Mouse (Mus musculus): ENCODE results near the gene Gm20721.

Gm20721 gene

GRCm38 (mm10) chr2:174298471-174298870, 48.0 kb downstream of the Gm20721 start:
- no peak for DNase-seq (ENCODE audit: low spot score in 2 of 2)

GRCm38 (mm10) chr2:174297851-174298250, 48.7 kb downstream of the Gm20721 start:
- DNase-seq (ENCODE audit: low spot score in 2 of 2), result no peak

GRCm38 (mm10) chr2:174297086-174297571, 49.4 kb downstream of the Gm20721 start:
- peak in 1 of 2 experiments; percentile 47 for DNase-seq (ENCODE audit: low spot score in 2 of 2)

- DNase-seq (ENCODE audit: low spot score in 2 of 2), result no peak
These were observed 50.5 kb downstream of the Gm20721 start for GRCm38 (mm10) chr2:174295900-174296465.

GRCm38 (mm10) chr2:174295175-174295899, 51.2 kb downstream of the Gm20721 start:
- peak; percentile 87 to 93 for DNase-seq (ENCODE audit: low spot score in 2 of 2)

GRCm38 (mm10) chr2:174294457-174294856, 52.1 kb downstream of the Gm20721 start:
- no peak for DNase-seq (ENCODE audit: low spot score in 2 of 2)

GRCm38 (mm10) chr2:174291662-174292030, 54.9 kb downstream of the Gm20721 start:
- no peak for DNase-seq (ENCODE audit: low spot score in 2 of 2)

GRCm38 (mm10) chr2:174291029-174291661, 55.4 kb downstream of the Gm20721 start:
- DNase-seq (ENCODE audit: low spot score in 2 of 2), result no peak

GRCm38 (mm10) chr2:174288673-174289430, 57.7 kb downstream of the Gm20721 start:
- DNase-seq (ENCODE audit: low spot score in 2 of 2), result no peak

- DNase-seq (ENCODE audit: low spot score in 2 of 2), result no peak
These were observed 58.6 kb downstream of the Gm20721 start for GRCm38 (mm10) chr2:174287921-174288320.

GRCm38 (mm10) chr2:174285921-174286470, 60.5 kb downstream of the Gm20721 start:
- DNase-seq (ENCODE audit: low spot score in 2 of 2), result no peak

GRCm38 (mm10) chr2:174284807-174285457, 61.6 kb downstream of the Gm20721 start:
- DNase-seq (ENCODE audit: low spot score in 2 of 2), result no peak

- peak in 1 of 2 experiments; percentile 56 for DNase-seq (ENCODE audit: low spot score in 2 of 2)
These were observed 62.5 kb downstream of the Gm20721 start, which contains the start of gene Gnas for GRCm38 (mm10) chr2:174284011-174284410. Gnas (plus strand) TSS chr2:174284320.

GRCm38 (mm10) chr2:174283341-174283740, 63.2 kb downstream of the Gm20721 start:
- DNase-seq (ENCODE audit: low spot score in 2 of 2), result no peak
